Mouse (Mus musculus) megakaryocyte, embryonic 14.5 days (primary cell): ENCODE data around the gene Chd9.

Experiments
- FLI1 ChIP-seq: IDR thresholded peaks from 2 replicates; pipeline ENCODE4 v1.6.1; 2012; ENCODE audit warnings: low read length, inconsistent platforms, mixed read lengths
- GATA1 ChIP-seq: IDR thresholded peaks from 3 replicates; pipeline ENCODE4 v1.6.1; 2012; ENCODE audit warnings: mixed read lengths, low read length, inconsistent platforms, borderline replicate concordance

GRCm38 (mm10) chr8:91081911-91082310, 253.8 kb downstream of the Chd9 start:
- TF ChIP-seq GATA1: no peak
- no peak for TF ChIP-seq FLI1
